Mouse (Mus musculus): ENCODE results near the gene Wdr63. TPM values are rescaled to one million over a fixed set of nuclear protein-coding genes. Genes with fewer than 3 reads are reported as not detected.

Gene Wdr63
- polyA plus RNA-seq (2016; fragmentation: Nextera tagmentation; extraction: Ambion mirVana) = 0.19 and 0.30 TPM in 2 replicates

- Histone ChIP-seq H3K27ac (no peak within 1 kb of the TSS), H3K4me2 (peak within 1 kb of the TSS; percentile 70), H3K4me3 (peak within 1 kb of the TSS; percentile 51), H3K9me3 (replicated peaks) (0 out of 2 replicates have a peak, but pooled peaks cover 2% of the 10 kb centered on the region), H3K36me3 (no peaks in the 10 kb centered on the region), H3K27me3 (replicated peaks) (peaks cover 43% of the 10 kb centered on the region), H3K4me1 (no peaks in the 10 kb centered on the region; the same call in 1 of the 2 replicates), H3K9ac (0 out of 2 replicates have a peak within 1 kb of the TSS, but pooled peaks have one; percentile 15)
- ATAC-seq = peak; percentile 79
- WGBS (ENCODE audit: insufficient replicate concordance) = 13% methylated on average over 18 of the region's 18 CpGs
Observed at GRCm38 (mm10) chr3:146107921-146108571, at the start of gene Wdr63. Gene Wdr63, minus strand, starts transcription at chr3:146108130.

DNA sequence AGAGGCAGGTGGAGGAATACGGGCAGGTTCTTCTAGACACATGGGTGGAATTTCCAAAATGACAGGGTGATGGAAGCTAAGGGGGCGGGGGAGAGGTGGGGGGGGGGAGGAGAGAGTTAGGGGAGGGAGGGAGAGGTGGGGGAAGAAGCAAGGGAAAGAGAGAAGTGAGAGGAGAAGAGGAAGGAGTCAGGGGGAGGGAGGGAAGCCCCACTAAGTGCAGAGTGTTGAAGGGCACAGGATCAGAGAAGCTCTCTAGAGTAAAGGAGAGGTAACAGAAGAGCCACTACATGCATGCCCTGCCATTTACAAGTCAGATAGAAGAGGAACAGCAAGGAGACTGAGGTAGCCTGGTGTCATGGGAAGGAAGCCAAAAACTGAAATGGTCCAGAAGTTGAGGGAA lies 48.9 kb upstream of the Wdr63 start:
- 57% methylated on average over 2 of the region's 2 CpGs for WGBS (ENCODE audit: insufficient replicate concordance)
- no peak overlapping the region for H3K4me2 ChIP-seq
- no peak overlapping the region for H3K27ac ChIP-seq
- no peak overlapping the region for H3K4me3 ChIP-seq
- H3K9ac ChIP-seq = no peak overlapping the region
- H3K36me3 ChIP-seq = no peaks in the 10 kb centered on the region
- H3K4me1 ChIP-seq = 0 out of 2 replicates have a peak, but pooled peaks cover 7% of the 10 kb centered on the region
- H3K9me3 ChIP-seq (replicated peaks) = no peaks in the 10 kb centered on the region
- peaks cover 9% of the 10 kb centered on the region; the same call in 1 of the 2 replicates for H3K27me3 ChIP-seq (replicated peaks)
- ATAC-seq = no peak

DNA sequence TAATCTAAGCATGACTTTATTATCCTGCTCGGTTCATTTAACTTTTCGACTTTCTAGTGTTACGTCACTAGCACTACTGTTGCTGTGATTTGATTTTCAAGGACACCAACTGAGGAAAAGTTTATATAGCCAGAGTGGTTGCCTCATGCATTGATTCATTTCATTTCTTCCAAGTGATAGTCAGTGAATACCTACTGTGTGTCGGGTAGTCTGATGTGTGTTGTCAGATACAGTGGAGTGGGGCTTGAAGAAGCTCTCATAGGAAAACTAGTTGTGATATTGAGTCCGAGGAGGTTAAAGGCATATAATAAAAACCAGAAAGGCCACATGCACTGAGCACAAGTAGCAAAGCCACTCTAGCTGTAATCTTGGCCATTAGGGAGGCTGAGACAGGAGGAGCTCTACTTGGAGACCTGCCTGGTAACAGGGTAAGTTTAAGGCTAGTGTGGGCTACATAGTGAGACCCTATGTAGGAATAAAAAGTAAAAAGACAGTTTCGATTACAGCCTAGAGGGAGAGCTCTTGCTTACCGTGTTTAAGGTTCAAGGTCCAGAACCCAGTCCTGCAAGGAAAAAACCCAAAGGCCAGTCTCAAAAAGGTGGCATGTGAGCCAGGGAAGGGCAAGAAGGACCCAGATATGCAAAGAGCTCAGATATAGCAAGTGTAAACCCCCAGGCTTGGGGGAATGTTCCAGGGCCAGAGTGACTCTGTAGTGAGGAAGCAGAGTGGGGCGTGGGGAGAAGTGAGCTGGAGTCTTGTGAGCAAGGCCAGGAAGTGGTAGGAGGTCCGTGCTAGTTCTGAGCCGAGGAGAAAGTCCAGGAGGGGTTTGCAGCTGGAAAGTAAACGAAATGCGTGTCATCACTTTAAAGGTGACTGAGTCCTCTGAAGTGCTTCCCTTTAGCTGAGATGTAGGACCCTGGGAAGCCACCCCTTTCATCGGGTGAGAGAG lies 48.0 kb upstream of the Wdr63 start:
- peaks cover 18% of the 10 kb centered on the region; the same call in 1 of the 2 replicates for H3K27me3 ChIP-seq (replicated peaks)
- no peak overlapping the region for H3K27ac ChIP-seq
- 43% methylated on average over 13 of the region's 13 CpGs for WGBS (ENCODE audit: insufficient replicate concordance)
- H3K9me3 ChIP-seq (replicated peaks) = no peaks in the 10 kb centered on the region
- H3K4me3 ChIP-seq = no peak overlapping the region
- 0 out of 2 replicates have a peak, but pooled peaks cover 7% of the 10 kb centered on the region for H3K4me1 ChIP-seq
- 0 out of 2 replicates have a peak, but pooled peaks have one; percentile 24 for ATAC-seq
- H3K36me3 ChIP-seq = no peaks in the 10 kb centered on the region
- no peak overlapping the region for H3K9ac ChIP-seq
- no peak overlapping the region for H3K4me2 ChIP-seq

- no peak for ATAC-seq
- Histone ChIP-seq H3K4me3 (no peak overlapping the region), H3K9me3 (replicated peaks) (no peaks in the 10 kb centered on the region), H3K36me3 (no peaks in the 10 kb centered on the region), H3K9ac (no peak overlapping the region), H3K27me3 (replicated peaks) (peaks cover 37% of the 10 kb centered on the region; the same call in 1 of the 2 replicates), H3K4me1 (0 out of 2 replicates have a peak, but pooled peaks cover 15% of the 10 kb centered on the region), H3K4me2 (0 out of 2 replicates have a peak overlapping the region, but pooled peaks have one; percentile 8), H3K27ac (no peak overlapping the region)
- WGBS (ENCODE audit: insufficient replicate concordance) = 30% methylated on average over 12 of the region's 12 CpGs
Observed at GRCm38 (mm10) chr3:146153862-146154611, 46.1 kb upstream of the Wdr63 start.

- Histone ChIP-seq H3K4me3 (no peak overlapping the region), H3K9ac (no peak overlapping the region), H3K27ac (no peak overlapping the region), H3K4me2 (no peak overlapping the region), H3K36me3 (no peaks in the 10 kb centered on the region), H3K27me3 (replicated peaks) (peaks cover 39% of the 10 kb centered on the region; the same call in 1 of the 2 replicates), H3K4me1 (0 out of 2 replicates have a peak, but pooled peaks cover 15% of the 10 kb centered on the region), H3K9me3 (replicated peaks) (no peaks in the 10 kb centered on the region)
- WGBS (ENCODE audit: insufficient replicate concordance) = 65% methylated on average over 2 of the region's 2 CpGs
- no peak for ATAC-seq
Observed at GRCm38 (mm10) chr3:146152913-146153312, 45.0 kb upstream of the Wdr63 start.

DNA sequence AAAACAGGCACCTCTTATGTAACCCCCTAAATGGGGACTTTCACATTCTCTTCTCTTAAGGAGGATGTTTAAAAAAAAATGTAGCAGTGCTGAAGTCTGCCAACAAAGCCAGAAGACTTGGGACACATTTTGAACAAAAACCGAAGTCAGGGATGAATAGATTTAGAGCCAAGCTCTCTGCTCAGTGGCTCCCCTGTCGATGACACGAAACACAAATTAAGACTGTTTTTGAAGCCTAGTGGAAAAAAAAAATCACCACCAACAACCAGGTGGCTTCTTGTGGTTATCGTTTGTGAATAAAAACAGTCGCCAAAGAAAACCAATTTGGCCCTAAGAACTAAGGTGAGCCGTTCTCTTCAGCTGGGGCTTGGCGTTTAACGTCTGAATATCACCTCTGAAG lies 44.4 kb upstream of the Wdr63 start:
- H3K4me1 ChIP-seq = 0 out of 2 replicates have a peak, but pooled peaks cover 15% of the 10 kb centered on the region
- no peaks in the 10 kb centered on the region for H3K9me3 ChIP-seq (replicated peaks)
- no peak for ATAC-seq
- no peak overlapping the region for H3K4me2 ChIP-seq
- H3K9ac ChIP-seq = no peak overlapping the region
- no peaks in the 10 kb centered on the region for H3K36me3 ChIP-seq
- no peak overlapping the region for H3K27ac ChIP-seq
- no peak overlapping the region for H3K4me3 ChIP-seq
- WGBS (ENCODE audit: insufficient replicate concordance) = 73% methylated on average over 8 of the region's 8 CpGs
- peaks cover 39% of the 10 kb centered on the region; the same call in 1 of the 2 replicates for H3K27me3 ChIP-seq (replicated peaks)

GRCm38 (mm10) chr3:146151755-146152154 lies 43.8 kb upstream of the Wdr63 start:
- no peaks in the 10 kb centered on the region for H3K36me3 ChIP-seq
- no peak for ATAC-seq
- H3K27ac ChIP-seq = no peak overlapping the region
- peaks cover 39% of the 10 kb centered on the region; the same call in 1 of the 2 replicates for H3K27me3 ChIP-seq (replicated peaks)
- no peaks in the 10 kb centered on the region for H3K9me3 ChIP-seq (replicated peaks)
- H3K4me3 ChIP-seq = no peak overlapping the region
- WGBS (ENCODE audit: insufficient replicate concordance) = 69% methylated on average over 8 of the region's 8 CpGs
- H3K4me2 ChIP-seq = no peak overlapping the region
- H3K9ac ChIP-seq = no peak overlapping the region
- H3K4me1 ChIP-seq = 0 out of 2 replicates have a peak, but pooled peaks cover 15% of the 10 kb centered on the region

GRCm38 (mm10) chr3:146151328-146151727 lies 43.4 kb upstream of the Wdr63 start:
- Histone ChIP-seq H3K4me2 (peak overlapping the region; percentile 75; the same call in 1 of the 2 replicates), H3K36me3 (no peaks in the 10 kb centered on the region), H3K4me1 (peaks cover 15% of the 10 kb centered on the region; the same call in 1 of the 2 replicates), H3K9me3 (replicated peaks) (no peaks in the 10 kb centered on the region), H3K27me3 (replicated peaks) (peaks cover 39% of the 10 kb centered on the region; the same call in 1 of the 2 replicates), H3K4me3 (no peak overlapping the region), H3K27ac (no peak overlapping the region), H3K9ac (no peak overlapping the region)
- WGBS (ENCODE audit: insufficient replicate concordance) = 80% methylated on average over 10 of the region's 10 CpGs
- ATAC-seq = no peak

DNA sequence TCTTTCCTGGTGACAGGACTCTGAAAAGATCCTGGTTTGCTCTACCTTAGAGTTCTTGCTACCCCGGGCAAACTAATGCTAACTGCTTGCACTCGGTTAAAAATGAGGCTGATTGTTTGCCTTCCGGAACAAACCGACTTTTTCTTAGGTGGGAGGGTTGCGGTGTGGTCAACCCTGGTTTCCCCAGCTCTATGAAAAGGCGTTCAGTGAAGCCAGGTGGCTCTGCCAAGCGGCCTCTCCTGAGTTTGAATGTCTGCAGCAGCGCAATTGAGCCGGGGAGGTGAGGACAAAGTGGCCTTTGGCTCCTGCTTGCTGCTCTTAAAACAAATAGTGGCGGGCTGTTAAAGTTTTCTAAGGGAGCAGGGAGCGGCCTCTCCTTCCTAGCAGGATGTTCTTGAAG lies 42.6 kb upstream of the Wdr63 start:
- Histone ChIP-seq H3K27ac (no peak overlapping the region), H3K4me3 (peak overlapping the region; percentile 53), H3K27me3 (replicated peaks) (peaks cover 39% of the 10 kb centered on the region; the same call in 1 of the 2 replicates), H3K9ac (peak overlapping the region; percentile 45), H3K36me3 (no peaks in the 10 kb centered on the region), H3K4me2 (peak overlapping the region; percentile 75), H3K9me3 (replicated peaks) (no peaks in the 10 kb centered on the region), H3K4me1 (peaks cover 20% of the 10 kb centered on the region)
- WGBS (ENCODE audit: insufficient replicate concordance) = 33% methylated on average over 11 of the region's 11 CpGs
- no peak for ATAC-seq

- Histone ChIP-seq H3K36me3 (no peaks in the 10 kb centered on the region), H3K9me3 (replicated peaks) (no peaks in the 10 kb centered on the region), H3K27me3 (replicated peaks) (peaks cover 39% of the 10 kb centered on the region; the same call in 1 of the 2 replicates), H3K27ac (no peak overlapping the region), H3K4me3 (peak overlapping the region; percentile 53), H3K4me1 (peaks cover 20% of the 10 kb centered on the region), H3K4me2 (peak overlapping the region; percentile 75), H3K9ac (peak overlapping the region; percentile 45)
- ATAC-seq = peak; percentile 57
- WGBS (ENCODE audit: insufficient replicate concordance) = 1% methylated on average over 26 of the region's 26 CpGs
Observed at GRCm38 (mm10) chr3:146150058-146150400, 42.1 kb upstream of the Wdr63 start.
